Mouse (Mus musculus) liver, embryonic 14.5 days (tissue): Measurements from ENCODE around the gene Drg2. TPM values are rescaled to one million over a fixed set of nuclear protein-coding genes. Genes with fewer than 3 reads are reported as not detected.

Experiments used
- ATAC-seq: fragments of 200-750 bp; cut with Nextera tagmentation; 2 replicates; pipeline ENCODE4 v1.8.0; 2017; ENCODE audit warnings: moderate number of reproducible peaks, mild to moderate bottlenecking, moderate library complexity; ENCODE audit not compliant: insufficient read depth
- DNase-seq, 3 experiments: peaks; one replicate each; pipeline ENCODE4 v3.0.0-alpha.2; 2012 to 2013; ENCODE audit warnings: low read depth in 3 of 3, low spot score in 3 of 3
- H3K27ac ChIP-seq: fragments of 300-500 bp; sonication (generic); 2 replicates; pipeline ENCODE4 v1.5.1; 2014; ENCODE audit warnings: moderate library complexity, mild to moderate bottlenecking, control low read depth, inconsistent platforms
- H3K27me3 ChIP-seq: fragments of 300-500 bp; sonication (generic); 2 replicates; pipeline ENCODE4 v1.6.1; 2014; ENCODE audit warnings: mild to moderate bottlenecking, low read length, moderate library complexity; ENCODE audit not compliant: control insufficient read depth, insufficient read depth
- H3K36me3 ChIP-seq: fragments of 300-500 bp; sonication (generic); replicated peaks from 2 replicates; pipeline ENCODE4 v1.6.1; 2014; ENCODE audit warnings: low read depth; ENCODE audit not compliant: control insufficient read depth, insufficient read depth
- H3K4me1 ChIP-seq, 2 experiments: fragments of 200-500 bp in 1 of 2; fragments of 300-500 bp in 1 of 2; sonication (generic) in 1 of 2; replicated peaks; 2 replicates each; pipeline ENCODE4 v1.6.1; 2012 to 2014; ENCODE audit warnings: antibody characterized with exemption in 1 of 2, inconsistent platforms in 1 of 2, low read length in 1 of 2; ENCODE audit not compliant: control insufficient read depth in 2 of 2, insufficient read depth in 2 of 2
- H3K4me2 ChIP-seq: fragments of 300-500 bp; sonication (generic); 2 replicates; pipeline ENCODE4 v1.6.1; 2014; ENCODE audit warnings: low read depth, mild to moderate bottlenecking, control low read depth, moderate library complexity
- H3K4me3 ChIP-seq, 2 experiments: fragments of 200-500 bp in 1 of 2; fragments of 300-500 bp in 1 of 2; sonication (generic) in 1 of 2; 2 replicates each; pipeline ENCODE4 v1.5.1; 2012 to 2014; ENCODE audit warnings: low read depth in 2 of 2, low read length in 2 of 2, mild to moderate bottlenecking in 2 of 2, control low read depth in 1 of 2, inconsistent platforms in 1 of 2, moderate library complexity in 1 of 2; ENCODE audit not compliant: insufficient read depth in 1 of 2
- H3K9ac ChIP-seq: fragments of 300-500 bp; sonication (generic); replicated peaks from 2 replicates; pipeline ENCODE4 v1.6.1; 2014; ENCODE audit warnings: mild to moderate bottlenecking, control low read depth, moderate library complexity
- H3K9me3 ChIP-seq: fragments of 300-500 bp; sonication (generic); 2 replicates; pipeline ENCODE4 v1.6.1; 2016; ENCODE audit warnings: low read length, mixed read lengths; ENCODE audit not compliant: control insufficient read depth
- CTCF ChIP-seq: IDR thresholded peaks from 2 replicates; pipeline ENCODE4 v1.5.1; 2016; ENCODE audit warnings: antibody characterized with exemption, low read depth, control low read depth
- EP300 ChIP-seq: IDR thresholded peaks from 2 replicates; pipeline ENCODE4 v1.6.1; 2016; ENCODE audit warnings: antibody characterized with exemption, low read depth
- WGBS: fragments of 180-500 bp; shearing (Covaris S2); extraction: QIAGEN DNeasy Blood & Tissue Kit; methylation state at CpG from one replicate; pipeline ENCODE4 v1.1.7; 2014; ENCODE audit not compliant: insufficient replicate concordance; 5-methylcytosine and 5-hydroxymethylcytosine counted together
- polyA plus RNA-seq, 2 experiments: library from polyadenylated mRNA; depleted of rRNA in 1 of 2; stranded (reverse) in 1 of 2; unstranded in 1 of 2; fragments of >200 nt; fragmentation: Nextera tagmentation in 1 of 2; extraction: Ambion mirVana in 1 of 2; gene quantifications; 2 replicates each; pipeline versions ENCODE4 v1.2.1 to v1.2.3; 2012 to 2014

The Drg2 gene
- polyA plus RNA-seq, 2 experiments: 22.9 to 37.5 TPM

GRCm38 (mm10) chr11:60512520-60512919 lies 58.1 kb downstream of the Drg2 start:
- Histone ChIP-seq H3K9ac (no peak overlapping the region), H3K4me3 (no peak overlapping the region), H3K9me3 (no peaks in the 10 kb centered on the region), H3K27me3 (no peaks in the 10 kb centered on the region), H3K4me1 (peaks cover 15 to 21% of the 10 kb centered on the region in 2 experiments), H3K27ac (no peak overlapping the region), H3K36me3 (no peaks in the 10 kb centered on the region), H3K4me2 (no peak overlapping the region)
- ATAC-seq: no peak
- no peak for TF ChIP-seq EP300
- TF ChIP-seq CTCF: peak; percentile 71
- DNase-seq: no peak
- 55% methylated on average over 2 of the region's 2 CpGs for WGBS

- H3K4me1 ChIP-seq: peaks cover 2 to 3% of the 10 kb centered on the region in 2 experiments; a peak in 2 of 4 replicates
- no peaks in the 10 kb centered on the region for H3K9me3 ChIP-seq
- H3K4me2 ChIP-seq: no peak overlapping the region
- no peak overlapping the region for H3K9ac ChIP-seq
- no peaks in the 10 kb centered on the region for H3K36me3 ChIP-seq
- ATAC-seq (no peak), DNase-seq (no peak)
- no peak overlapping the region for H3K4me3 ChIP-seq
- WGBS: 54% methylated on average over 2 of the region's 2 CpGs
- H3K27me3 ChIP-seq: no peaks in the 10 kb centered on the region
- TF ChIP-seq CTCF (no peak), EP300 (no peak)
- no peak overlapping the region for H3K27ac ChIP-seq
These were observed 60.5 kb downstream of the Drg2 start for GRCm38 (mm10) chr11:60514941-60515340.

GRCm38 (mm10) chr11:60518305-60518704 lies 63.9 kb downstream of the Drg2 start:
- Histone ChIP-seq H3K27ac (no peak overlapping the region), H3K9me3 (no peaks in the 10 kb centered on the region), H3K27me3 (no peaks in the 10 kb centered on the region), H3K4me1 (no peaks in the 10 kb centered on the region), H3K36me3 (no peaks in the 10 kb centered on the region), H3K4me2 (no peak overlapping the region), H3K4me3 (no peak overlapping the region), H3K9ac (no peak overlapping the region)
- no peak for DNase-seq
- no peak for ATAC-seq
- 35% methylated on average over 4 of the region's 4 CpGs for WGBS
- TF ChIP-seq EP300 (no peak), CTCF (no peak)

Other genes starting within 250 kb of the Drg2 start
- gene Srebf1, start 232.0 kb upstream of the Drg2 start, polyA plus RNA-seq (2012; rRNA removed): 38.8 and 45.7 TPM in 2 replicates
- gene Srebf1, start 232.0 kb upstream of the Drg2 start, polyA plus RNA-seq (2014; fragmentation: Nextera tagmentation; extraction: Ambion mirVana): 37.6 and 49.6 TPM in 2 replicates
- gene Tom1l2, start 101.7 kb upstream of the Drg2 start, polyA plus RNA-seq (2012; rRNA removed): 4.9 and 5.0 TPM in 2 replicates
- gene Tom1l2, start 101.7 kb upstream of the Drg2 start, polyA plus RNA-seq (2014; fragmentation: Nextera tagmentation; extraction: Ambion mirVana): 2.4 and 3.1 TPM in 2 replicates
- gene Drc3, start 101.3 kb upstream of the Drg2 start, polyA plus RNA-seq (2012; rRNA removed): 0.34 and 0.39 TPM in 2 replicates
- gene Drc3, start 101.3 kb upstream of the Drg2 start, polyA plus RNA-seq (2014; fragmentation: Nextera tagmentation; extraction: Ambion mirVana): 0.14 and 0.20 TPM in 2 replicates
- gene Gid4, start 37.4 kb upstream of the Drg2 start, polyA plus RNA-seq (2012; rRNA removed): 5.6 and 6.1 TPM in 2 replicates
- gene Gid4, start 37.4 kb upstream of the Drg2 start, polyA plus RNA-seq (2014; fragmentation: Nextera tagmentation; extraction: Ambion mirVana): 8.4 and 10.5 TPM in 2 replicates
- 19.0 and 19.4 TPM in 2 replicates for gene Atpaf2, start 36.1 kb upstream of the Drg2 start, polyA plus RNA-seq (2012; rRNA removed)
- 25.2 and 30.9 TPM in 2 replicates for gene Atpaf2, start 36.1 kb upstream of the Drg2 start, polyA plus RNA-seq (2014; fragmentation: Nextera tagmentation; extraction: Ambion mirVana)
- gene Myo15, start 14.7 kb downstream of the Drg2 start, polyA plus RNA-seq (2012; rRNA removed): 0.45 and 0.64 TPM in 2 replicates
- gene Myo15, start 14.7 kb downstream of the Drg2 start, polyA plus RNA-seq (2014; fragmentation: Nextera tagmentation; extraction: Ambion mirVana): 0.18 and 0.44 TPM in 2 replicates
- gene Alkbh5, start 81.8 kb downstream of the Drg2 start, polyA plus RNA-seq (2012; rRNA removed): 7.5 and 7.7 TPM in 2 replicates
- gene Alkbh5, start 81.8 kb downstream of the Drg2 start, polyA plus RNA-seq (2014; fragmentation: Nextera tagmentation; extraction: Ambion mirVana): 14.2 and 15.1 TPM in 2 replicates
- 12.4 and 13.2 TPM in 2 replicates for gene Llgl1, start 245.1 kb downstream of the Drg2 start, polyA plus RNA-seq (2012; rRNA removed)
- 8.5 and 11.0 TPM in 2 replicates for gene Llgl1, start 245.1 kb downstream of the Drg2 start, polyA plus RNA-seq (2014; fragmentation: Nextera tagmentation; extraction: Ambion mirVana)